Mouse (Mus musculus): ENCODE measurements around the gene Neu2. TPM values are rescaled to one million over a fixed set of nuclear protein-coding genes. Genes with fewer than 3 reads are reported as not detected.

Neu2 gene
- total RNA-seq, 1 experiment from 2014 or later, result not detected

DNA sequence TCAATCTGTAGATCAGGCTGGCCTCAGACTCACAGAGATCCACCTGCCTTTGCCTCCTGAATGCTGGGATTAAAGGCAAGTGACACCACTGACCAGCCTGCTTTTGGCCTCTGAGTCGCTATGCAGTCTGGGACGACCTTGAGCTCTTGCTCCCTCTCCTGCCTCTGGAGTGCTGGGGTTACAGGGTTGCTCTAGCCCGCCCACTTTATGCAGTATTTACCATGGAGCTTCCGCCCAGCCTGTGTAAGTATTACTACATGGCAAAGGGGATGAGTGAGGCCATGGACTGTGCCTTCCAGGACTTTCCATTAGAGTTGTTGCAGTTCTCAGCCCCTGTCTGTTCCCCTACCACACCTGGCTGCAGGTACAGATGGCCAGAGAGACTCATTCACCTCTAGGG is 22.7 kb downstream of the Neu2 start:
- ATAC-seq (replicated peaks; ENCODE audit: low read depth, poor library complexity, severe bottlenecking), result no peak

DNA sequence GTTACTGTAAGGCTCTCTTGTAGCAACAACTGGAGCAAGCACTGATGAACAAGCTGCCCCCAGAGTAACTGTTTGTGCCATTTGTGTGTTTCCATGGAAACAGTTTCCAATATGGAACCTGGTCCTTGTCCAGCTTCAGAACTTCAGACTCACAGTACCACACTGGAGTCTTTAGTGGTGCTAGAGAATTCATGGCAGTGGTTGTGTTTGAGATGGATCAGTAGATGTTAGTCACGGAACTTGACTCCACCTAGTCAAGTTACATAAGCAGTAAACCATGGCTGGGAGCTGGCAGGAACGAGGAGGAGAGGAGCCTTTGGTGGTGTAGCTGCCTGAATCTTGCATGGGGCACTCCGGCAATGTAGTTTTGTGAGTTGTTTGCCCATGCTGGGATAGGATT is 24.4 kb downstream of the Neu2 start:
- no peak for ATAC-seq (replicated peaks; ENCODE audit: low read depth, poor library complexity, severe bottlenecking)

DNA sequence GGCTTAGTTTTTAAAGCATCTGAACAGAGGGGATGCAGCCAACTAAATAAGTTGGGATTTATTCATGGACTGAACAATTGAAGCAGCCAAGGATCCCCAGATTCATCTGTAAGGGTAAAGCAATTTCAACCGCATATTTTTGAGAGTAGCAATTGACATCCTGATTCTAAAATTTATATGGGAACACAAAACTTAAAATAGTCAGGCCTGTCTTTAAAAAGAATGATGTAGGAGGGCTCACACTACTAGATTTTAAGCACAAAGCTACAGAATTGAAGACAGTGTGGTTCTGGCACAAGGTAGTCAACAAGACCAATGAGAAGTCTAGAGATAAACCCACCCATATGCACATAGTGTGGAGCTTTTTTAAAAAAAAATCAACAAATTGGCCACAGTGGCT is 27.3 kb downstream of the Neu2 start:
- ATAC-seq (replicated peaks; ENCODE audit: low read depth, poor library complexity, severe bottlenecking), result no peak

- ATAC-seq (replicated peaks; ENCODE audit: low read depth, poor library complexity, severe bottlenecking), result peak; percentile 45; the same call in 1 of the 2 replicates
Measured at GRCm38 (mm10) chr1:87541614-87542013, 31.9 kb downstream of the Neu2 start.

GRCm38 (mm10) chr1:87551008-87551407 is 41.3 kb downstream of the Neu2 start:
- ATAC-seq (replicated peaks; ENCODE audit: low read depth, poor library complexity, severe bottlenecking), result no peak

DNA sequence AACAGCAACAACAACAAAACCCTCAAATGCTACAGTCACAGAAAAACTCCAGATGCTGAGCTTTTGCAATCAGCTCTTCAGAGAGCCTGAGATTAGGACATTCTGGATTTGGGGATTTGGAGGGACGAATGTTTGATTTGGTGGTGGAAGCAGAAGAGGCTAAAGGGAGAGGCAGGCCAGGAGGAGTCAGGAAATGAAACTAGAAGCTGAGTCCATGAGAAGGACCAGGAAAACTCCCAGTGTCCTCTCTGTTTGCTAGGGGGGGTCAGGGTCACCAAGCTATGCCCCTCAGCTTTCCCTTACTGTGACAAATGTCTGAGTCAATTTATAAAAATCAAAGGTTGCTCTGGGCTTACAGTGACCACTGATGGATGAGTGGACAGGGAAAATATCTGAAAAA is 43.9 kb downstream of the Neu2 start:
- no peak for ATAC-seq (replicated peaks; ENCODE audit: low read depth, poor library complexity, severe bottlenecking)

DNA sequence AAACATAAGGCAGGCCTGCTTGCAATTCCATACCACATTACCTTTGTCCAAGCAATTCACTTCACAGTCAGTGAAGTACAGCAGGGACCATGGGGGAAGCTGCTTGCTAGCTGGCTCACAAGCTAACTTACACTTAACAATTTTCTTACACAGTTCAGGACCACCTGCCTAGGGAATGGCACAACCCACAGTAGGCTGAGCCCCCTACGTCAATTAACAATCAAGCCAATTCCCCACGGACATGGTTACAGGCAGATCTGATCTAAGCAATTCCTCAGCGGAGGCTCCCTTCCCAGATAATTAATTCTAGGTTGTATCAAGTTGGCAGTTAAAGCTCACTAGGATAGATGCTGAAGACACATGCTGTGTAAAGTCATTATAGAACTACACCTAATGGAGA is 53.3 kb downstream of the Neu2 start:
- ATAC-seq (replicated peaks; ENCODE audit: low read depth, poor library complexity, severe bottlenecking), result no peak

DNA sequence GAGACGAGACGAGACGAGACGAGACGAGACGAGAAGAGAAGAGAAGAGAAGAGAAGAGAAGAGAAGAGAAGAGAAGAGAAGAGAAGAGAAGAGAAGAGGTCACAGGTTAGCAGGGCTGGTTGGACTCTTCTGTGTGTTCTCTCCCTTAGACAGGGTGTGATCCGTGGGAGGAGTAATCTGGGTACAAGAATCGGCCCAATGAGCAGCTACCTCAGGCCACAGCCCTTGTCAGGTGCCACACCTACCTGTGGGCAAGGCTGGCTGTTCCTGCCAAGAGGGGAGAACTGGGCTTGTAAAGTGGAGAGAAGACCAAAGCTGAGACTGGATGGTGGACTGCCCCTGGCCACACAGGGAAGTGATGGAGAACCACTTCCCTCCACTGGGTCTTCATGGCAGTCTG is 56.1 kb downstream of the Neu2 start:
- ATAC-seq (replicated peaks; ENCODE audit: low read depth, poor library complexity, severe bottlenecking), result no peak

- peak; percentile 42; the same call in 1 of the 2 replicates for ATAC-seq (replicated peaks; ENCODE audit: low read depth, poor library complexity, severe bottlenecking)
Measured at GRCm38 (mm10) chr1:87568398-87568797, 58.7 kb downstream of the Neu2 start.

DNA sequence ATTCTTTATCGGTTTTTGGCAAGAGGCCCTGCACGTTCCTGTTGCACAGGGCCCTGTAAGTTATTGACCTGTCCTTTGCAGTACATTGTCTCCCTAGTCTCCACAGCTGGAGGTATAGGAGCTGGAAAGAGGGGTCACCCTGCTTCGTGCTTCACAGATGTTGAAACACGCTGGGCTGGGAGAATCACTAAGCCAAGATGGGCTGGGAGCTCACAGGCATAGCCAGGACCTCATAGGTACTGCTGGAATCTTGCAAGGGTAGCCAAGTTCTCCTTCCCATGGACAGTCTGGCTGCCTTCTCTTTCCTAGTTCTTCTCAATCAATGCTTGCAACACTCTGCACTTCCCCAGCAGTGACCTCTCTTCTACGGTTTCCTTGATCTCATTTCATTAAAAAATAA is 63.6 kb downstream of the Neu2 start:
- no peak for ATAC-seq (replicated peaks; ENCODE audit: low read depth, poor library complexity, severe bottlenecking)

GRCm38 (mm10) chr1:87573800-87574215 is 64.1 kb downstream of the Neu2 start, which contains the start of gene Ngef:
Gene Ngef, minus strand, starts transcription at chr1:87573870.
- ATAC-seq (replicated peaks; ENCODE audit: low read depth, poor library complexity, severe bottlenecking), result no peak

DNA sequence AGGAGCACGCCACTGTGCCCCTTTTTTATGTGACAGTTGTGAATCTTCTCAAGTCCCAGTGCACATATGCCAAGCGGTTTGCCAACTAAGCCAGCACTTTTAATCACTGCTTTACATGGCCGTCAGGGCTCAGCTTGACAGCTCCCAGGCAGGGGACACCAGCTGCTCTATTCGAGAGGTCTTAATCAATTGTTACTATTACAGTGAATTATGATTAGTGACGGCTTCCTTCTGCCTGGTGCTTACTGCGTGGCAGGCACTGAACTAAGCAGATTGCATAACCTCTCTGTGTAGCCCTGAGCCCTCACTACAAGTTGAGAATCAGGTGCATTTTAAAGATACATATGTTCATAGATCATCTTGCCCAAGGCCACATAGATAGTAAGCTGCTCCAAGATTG is 64.7 kb downstream of the Neu2 start:
- no peak for ATAC-seq (replicated peaks; ENCODE audit: low read depth, poor library complexity, severe bottlenecking)

GRCm38 (mm10) chr1:87574785-87575184 is 65.1 kb downstream of the Neu2 start:
- ATAC-seq (replicated peaks; ENCODE audit: low read depth, poor library complexity, severe bottlenecking), result no peak

DNA sequence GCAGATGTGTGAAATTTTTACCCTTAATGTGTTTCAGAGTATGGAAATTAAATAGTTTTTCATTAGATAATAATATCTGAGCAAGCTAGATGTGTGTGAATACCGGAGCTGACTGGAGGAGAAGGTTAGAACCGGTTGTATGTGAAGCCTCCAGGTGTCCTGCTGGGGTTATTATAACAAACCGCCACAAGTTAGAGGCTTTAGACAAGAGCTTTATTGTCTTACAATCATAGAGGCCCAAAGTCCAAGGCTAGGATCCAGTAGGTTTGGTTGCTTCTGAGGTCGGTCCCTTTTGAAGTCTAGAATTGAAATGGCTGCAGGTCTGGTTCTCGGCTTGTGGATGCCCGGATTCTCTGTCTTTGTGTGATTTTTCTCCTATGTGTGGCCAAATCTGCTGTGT is 69.3 kb downstream of the Neu2 start:
- ATAC-seq (replicated peaks; ENCODE audit: low read depth, poor library complexity, severe bottlenecking), result no peak

GRCm38 (mm10) chr1:87580824-87581223 is 71.1 kb downstream of the Neu2 start:
- ATAC-seq (replicated peaks; ENCODE audit: low read depth, poor library complexity, severe bottlenecking), result peak; percentile 52; the same call in 1 of the 2 replicates

DNA sequence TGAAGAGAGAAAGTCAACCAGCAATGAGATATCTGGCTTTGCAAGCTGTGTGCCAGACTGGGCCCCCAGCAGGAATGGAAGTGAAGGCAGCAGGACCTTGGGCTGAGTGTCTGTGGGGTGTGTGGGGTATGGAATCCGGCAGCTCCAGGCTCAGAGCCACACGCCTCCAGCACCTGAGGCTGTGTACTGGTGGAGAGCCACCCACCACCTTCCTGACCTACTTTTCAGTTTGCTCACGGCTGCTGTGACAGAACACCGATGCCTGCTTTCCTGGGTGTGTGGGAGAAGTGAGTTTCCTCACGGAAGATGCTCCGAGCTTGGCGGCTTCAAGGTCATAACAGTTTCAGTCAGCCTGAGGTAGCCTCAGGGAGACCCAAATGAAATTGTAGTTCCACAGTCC is 79.5 kb downstream of the Neu2 start:
- no peak for ATAC-seq (replicated peaks; ENCODE audit: low read depth, poor library complexity, severe bottlenecking)

- no peak for ATAC-seq (replicated peaks; ENCODE audit: low read depth, poor library complexity, severe bottlenecking)
Measured at GRCm38 (mm10) chr1:87589980-87590379, 80.3 kb downstream of the Neu2 start.

DNA sequence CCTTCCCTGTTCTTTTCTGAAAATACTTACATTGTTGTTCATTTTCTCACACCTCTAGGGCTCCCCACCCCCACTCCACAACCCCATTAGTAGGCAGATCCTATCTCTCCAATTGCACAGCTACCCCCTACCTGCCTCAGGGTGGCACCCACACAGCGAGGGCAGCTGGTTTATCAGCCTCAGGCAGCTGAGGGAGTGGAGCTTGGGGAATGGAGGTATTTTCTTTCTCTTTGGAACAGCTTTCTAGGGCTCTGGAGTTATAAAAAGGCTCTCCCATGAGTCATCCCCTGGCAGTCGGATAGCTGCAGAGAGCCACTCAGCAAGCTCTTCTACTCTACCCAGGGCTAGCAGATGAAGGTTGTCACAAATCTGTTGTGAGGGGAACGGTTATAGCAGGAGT is 84.6 kb downstream of the Neu2 start:
- ATAC-seq (replicated peaks; ENCODE audit: low read depth, poor library complexity, severe bottlenecking), result no peak

DNA sequence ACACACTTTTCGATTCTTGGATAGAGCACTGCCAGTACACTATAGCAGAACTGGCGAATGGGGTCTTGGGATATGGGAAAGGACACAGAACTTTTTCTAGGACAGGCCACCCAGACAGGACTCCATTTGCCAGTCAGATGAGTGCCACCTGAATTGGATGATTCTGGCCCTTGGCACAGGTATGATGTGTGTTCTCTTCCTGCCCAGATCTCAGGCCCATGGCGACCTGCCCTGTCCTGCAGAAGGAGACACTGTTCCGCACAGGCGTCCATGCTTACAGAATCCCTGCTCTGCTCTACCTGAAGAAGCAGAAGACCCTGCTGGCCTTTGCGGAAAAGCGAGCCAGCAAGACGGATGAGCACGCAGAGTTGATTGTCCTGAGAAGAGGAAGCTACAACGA is 85.0 kb downstream of the Neu2 start:
- ATAC-seq (replicated peaks; ENCODE audit: low read depth, poor library complexity, severe bottlenecking), result no peak

DNA sequence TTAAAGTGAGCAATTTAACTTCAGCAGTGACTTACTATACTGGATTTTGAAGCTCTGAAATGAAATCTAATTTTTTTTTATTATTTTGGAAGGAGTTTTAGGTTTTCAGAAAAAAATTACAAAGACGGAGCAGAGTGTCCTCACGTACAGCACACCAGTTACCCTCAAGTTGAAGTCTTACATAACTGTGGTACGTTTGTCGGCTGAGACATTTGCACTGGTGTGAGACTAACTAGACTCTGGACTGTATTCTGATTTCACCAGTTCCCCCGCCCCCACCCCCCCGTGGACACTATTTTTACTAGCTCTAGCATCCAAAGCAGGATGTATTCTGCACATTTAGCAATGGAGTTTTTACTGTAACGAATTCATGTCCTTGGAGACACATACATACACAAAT is 90.8 kb downstream of the Neu2 start:
- no peak for ATAC-seq (replicated peaks; ENCODE audit: low read depth, poor library complexity, severe bottlenecking)

GRCm38 (mm10) chr1:87601801-87602200 is 92.1 kb downstream of the Neu2 start:
- no peak for ATAC-seq (replicated peaks; ENCODE audit: low read depth, poor library complexity, severe bottlenecking)

DNA sequence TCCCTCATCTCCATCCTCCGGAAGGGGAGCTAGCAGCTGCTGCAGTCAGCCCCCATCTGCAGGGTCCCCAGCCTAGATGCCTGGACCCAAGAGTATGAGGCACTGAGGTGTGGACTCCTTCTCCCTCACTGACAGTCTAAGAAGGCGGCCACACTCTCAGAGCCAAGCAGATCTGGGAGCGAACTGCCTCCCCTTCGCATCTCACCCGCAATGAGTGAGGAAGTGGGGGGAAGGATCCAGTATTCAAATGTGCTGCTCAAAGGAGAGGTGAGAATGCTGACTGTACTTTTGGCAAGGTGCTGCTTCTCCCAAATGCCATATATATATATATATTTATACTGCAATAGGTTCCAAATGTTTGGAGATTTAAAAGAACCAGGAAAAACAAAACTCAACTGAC is 93.7 kb downstream of the Neu2 start:
- ATAC-seq (replicated peaks; ENCODE audit: low read depth, poor library complexity, severe bottlenecking), result no peak

DNA sequence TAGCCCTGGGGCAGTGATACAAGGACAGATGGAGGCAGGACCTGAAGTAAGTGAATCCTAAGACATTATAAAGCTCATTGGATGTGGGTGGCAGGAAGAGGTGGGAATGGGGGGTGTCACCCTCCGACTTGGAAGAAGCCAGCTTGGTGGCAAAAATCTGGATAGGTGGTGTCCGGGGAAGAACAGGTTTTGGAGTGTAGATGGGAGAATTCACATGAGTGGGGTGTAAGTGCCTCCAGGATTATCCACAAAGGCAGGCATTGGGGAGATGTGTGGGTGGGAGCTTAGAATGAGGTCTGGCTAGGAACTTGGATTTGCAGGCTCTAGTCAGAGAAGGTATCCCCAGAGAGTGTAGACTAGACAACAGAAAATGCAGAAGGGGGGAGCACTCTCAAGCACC is 95.6 kb downstream of the Neu2 start:
- ATAC-seq (replicated peaks; ENCODE audit: low read depth, poor library complexity, severe bottlenecking), result no peak

Measured in common myeloid progenitor, adult 5-6 weeks (primary cell).